Mouse (Mus musculus): ENCODE results near the gene Foxj1.

Gene Foxj1

GRCm38 (mm10) chr11:116354521-116354920 is 19.3 kb upstream of the Foxj1 start:
- no peak for TF ChIP-seq GATA4 (IDR thresholded peaks at IDR 0.05; ENCODE audit: insufficient replicate concordance, low read length)

- TF ChIP-seq GATA4 (IDR thresholded peaks at IDR 0.05; ENCODE audit: insufficient replicate concordance, low read length) = peak; percentile 48; the same call in 1 of the 2 replicates
Measured at GRCm38 (mm10) chr11:116353535-116353934, 18.3 kb upstream of the Foxj1 start.

- TF ChIP-seq GATA4 (IDR thresholded peaks at IDR 0.05; ENCODE audit: insufficient replicate concordance, low read length) = no peak
Measured at GRCm38 (mm10) chr11:116351294-116351693, 16.1 kb upstream of the Foxj1 start.

- no peak for TF ChIP-seq GATA4 (IDR thresholded peaks at IDR 0.05; ENCODE audit: insufficient replicate concordance, low read length)
Measured at GRCm38 (mm10) chr11:116347955-116348354, 12.8 kb upstream of the Foxj1 start.

GRCm38 (mm10) chr11:116347012-116347411 is 11.8 kb upstream of the Foxj1 start:
- TF ChIP-seq GATA4 (IDR thresholded peaks at IDR 0.05; ENCODE audit: insufficient replicate concordance, low read length) = no peak

GRCm38 (mm10) chr11:116342069-116342791 is 7.0 kb upstream of the Foxj1 start:
- TF ChIP-seq GATA4 (IDR thresholded peaks at IDR 0.05; ENCODE audit: insufficient replicate concordance, low read length) = no peak

GRCm38 (mm10) chr11:116337531-116337930 is 2.3 kb upstream of the Foxj1 start:
- no peak for TF ChIP-seq GATA4 (IDR thresholded peaks at IDR 0.05; ENCODE audit: insufficient replicate concordance, low read length)

GRCm38 (mm10) chr11:116337000-116337399 is 1.8 kb upstream of the Foxj1 start:
- TF ChIP-seq GATA4 (IDR thresholded peaks at IDR 0.05; ENCODE audit: insufficient replicate concordance, low read length) = no peak

GRCm38 (mm10) chr11:116336393-116336792 is 1.2 kb upstream of the Foxj1 start:
- no peak for TF ChIP-seq GATA4 (IDR thresholded peaks at IDR 0.05; ENCODE audit: insufficient replicate concordance, low read length)

- TF ChIP-seq GATA4 (IDR thresholded peaks at IDR 0.05; ENCODE audit: insufficient replicate concordance, low read length) = no peak
Measured at GRCm38 (mm10) chr11:116334417-116334782, 799 bp downstream of the Foxj1 start.

- TF ChIP-seq GATA4 (IDR thresholded peaks at IDR 0.05; ENCODE audit: insufficient replicate concordance, low read length) = no peak
Measured at GRCm38 (mm10) chr11:116333526-116334416, 1.4 kb downstream of the Foxj1 start.

- no peak for TF ChIP-seq GATA4 (IDR thresholded peaks at IDR 0.05; ENCODE audit: insufficient replicate concordance, low read length)
Measured at GRCm38 (mm10) chr11:116332983-116333270, 2.3 kb downstream of the Foxj1 start.

GRCm38 (mm10) chr11:116332232-116332982 is 2.8 kb downstream of the Foxj1 start:
- TF ChIP-seq GATA4 (IDR thresholded peaks at IDR 0.05; ENCODE audit: insufficient replicate concordance, low read length) = no peak

- no peak for TF ChIP-seq GATA4 (IDR thresholded peaks at IDR 0.05; ENCODE audit: insufficient replicate concordance, low read length)
Measured at GRCm38 (mm10) chr11:116330211-116330518, 5.0 kb downstream of the Foxj1 start.

GRCm38 (mm10) chr11:116329314-116330210 is 5.6 kb downstream of the Foxj1 start:
- no peak for TF ChIP-seq GATA4 (IDR thresholded peaks at IDR 0.05; ENCODE audit: insufficient replicate concordance, low read length)

Measured in liver, adult (tissue).